Mouse (Mus musculus) forebrain, embryonic 12.5 days (tissue): ENCODE results near the gene Ppp1r35. TPM values are rescaled to one million over a fixed set of nuclear protein-coding genes. Genes with fewer than 3 reads are reported as not detected.
"Not testable (repeated sequence)": the region's sequence is repeated elsewhere in the genome, so short reads cannot be mapped to it uniquely, and the experiment has no call there.

Source experiments
- ATAC-seq: fragments of 200-750 bp; cut with Nextera tagmentation; 2 replicates; pipeline ENCODE4 v1.8.0; 2017; ENCODE audit warnings: moderate TSS enrichment; ENCODE audit not compliant: low FRiP score
- H3K27ac ChIP-seq: fragments of 300-500 bp; sonication (generic); 2 replicates; pipeline ENCODE4 v1.5.1; 2016; ENCODE audit warnings: mild to moderate bottlenecking
- H3K27me3 ChIP-seq: fragments of 300-500 bp; sonication (generic); 2 replicates; pipeline ENCODE4 v1.6.1; 2016; ENCODE audit warnings: mild to moderate bottlenecking
- H3K36me3 ChIP-seq: fragments of 300-500 bp; sonication (generic); replicated peaks from 2 replicates; pipeline ENCODE4 v1.6.1; 2016; ENCODE audit warnings: mild to moderate bottlenecking
- H3K4me1 ChIP-seq: fragments of 300-500 bp; sonication (generic); 2 replicates; pipeline ENCODE4 v1.6.1; 2016
- H3K4me2 ChIP-seq: fragments of 300-500 bp; sonication (generic); 2 replicates; pipeline ENCODE4 v1.6.1; 2016; ENCODE audit warnings: mild to moderate bottlenecking, moderate library complexity
- H3K4me3 ChIP-seq: fragments of 300-500 bp; sonication (generic); replicated peaks from 2 replicates; pipeline ENCODE4 v1.5.1; 2016; ENCODE audit warnings: mild to moderate bottlenecking
- H3K9ac ChIP-seq: fragments of 300-500 bp; sonication (generic); 2 replicates; pipeline ENCODE4 v1.6.1; 2016; ENCODE audit warnings: mild to moderate bottlenecking
- H3K9me3 ChIP-seq: fragments of 300-500 bp; sonication (generic); 2 replicates; pipeline ENCODE4 v1.6.1; 2016
- WGBS: fragments of 180-500 bp; shearing (Covaris S2); methylation state at CpG from one replicate; pipeline ENCODE4 v1.1.7; 2016; 5-methylcytosine and 5-hydroxymethylcytosine counted together
- polyA plus RNA-seq: library from polyadenylated mRNA; unstranded; fragments of >200 nt; fragmentation: Nextera tagmentation; extraction: Ambion mirVana; gene quantifications from 2 replicates; pipeline ENCODE4 v1.2.1, GENCODE M21; 2016

The Ppp1r35 gene
- polyA plus RNA-seq, 1 experiment from 2014 or later = 60.1 TPM

DNA sequence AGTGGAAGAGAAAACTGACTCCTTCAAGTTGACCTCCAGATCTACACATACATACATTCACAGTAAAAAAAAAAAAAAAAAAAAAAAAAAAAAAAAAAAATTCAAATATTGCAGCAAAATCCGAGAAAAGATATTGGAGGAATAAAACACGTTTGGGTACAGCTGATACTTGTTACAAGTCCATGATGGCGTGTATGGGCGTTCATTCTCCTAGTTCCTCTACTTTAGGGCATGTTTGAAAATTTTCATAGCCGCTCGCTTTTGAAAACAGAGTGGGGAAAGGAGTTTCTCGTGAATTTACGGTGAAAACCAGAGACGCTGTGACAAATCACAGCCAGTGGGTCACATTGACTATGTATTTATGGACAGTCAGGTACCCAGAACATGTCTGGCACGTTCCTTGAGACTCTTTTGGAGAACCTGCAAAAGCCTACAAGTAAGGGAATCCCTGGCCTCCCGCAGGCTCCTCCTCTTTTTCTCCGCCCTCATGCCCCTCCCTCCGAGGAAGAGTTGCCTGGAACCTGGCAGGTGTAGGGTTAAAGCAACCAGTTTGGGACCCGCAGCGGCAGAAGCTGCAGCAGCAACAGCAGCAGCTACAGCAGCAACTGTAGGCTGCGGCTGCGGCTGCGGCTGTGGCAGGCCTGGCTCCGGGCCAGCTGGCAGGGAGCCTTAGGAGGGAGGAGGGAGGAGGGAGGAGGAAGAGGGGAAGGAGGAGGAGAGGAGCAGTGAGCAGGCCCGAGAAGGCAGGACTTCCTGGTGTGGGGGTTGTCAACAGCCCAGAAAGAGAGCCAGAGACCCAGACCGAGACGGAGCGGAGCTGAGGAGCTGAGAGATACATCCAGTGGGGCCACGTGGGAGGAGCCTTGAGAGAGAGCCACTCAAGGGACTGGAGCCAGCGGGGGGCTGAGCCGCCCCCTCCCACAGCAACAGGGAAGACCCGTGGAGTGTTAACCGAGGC is 33.2 kb upstream of the Ppp1r35 start, which contains the start of gene Tsc22d4:
Gene Tsc22d4 (plus strand): TSS at position 517 of the 958 bp plus-strand sequence.
- Histone ChIP-seq H3K4me3 (peak within 1 kb of the TSS; percentile 48), H3K9me3 (no peaks in the 10 kb centered on the region), H3K4me2 (peak within 1 kb of the TSS; percentile 100), H3K36me3 (peaks cover 6% of the 10 kb centered on the region; the same call in 1 of the 2 replicates), H3K27ac (peak within 1 kb of the TSS; percentile 94), H3K9ac (peak within 1 kb of the TSS; percentile 92), H3K27me3 (no peaks in the 10 kb centered on the region), H3K4me1 (peaks cover 45% of the 10 kb centered on the region)
- WGBS = 3% methylated on average over 28 of the region's 28 CpGs
- peak; percentile 85 for ATAC-seq

DNA sequence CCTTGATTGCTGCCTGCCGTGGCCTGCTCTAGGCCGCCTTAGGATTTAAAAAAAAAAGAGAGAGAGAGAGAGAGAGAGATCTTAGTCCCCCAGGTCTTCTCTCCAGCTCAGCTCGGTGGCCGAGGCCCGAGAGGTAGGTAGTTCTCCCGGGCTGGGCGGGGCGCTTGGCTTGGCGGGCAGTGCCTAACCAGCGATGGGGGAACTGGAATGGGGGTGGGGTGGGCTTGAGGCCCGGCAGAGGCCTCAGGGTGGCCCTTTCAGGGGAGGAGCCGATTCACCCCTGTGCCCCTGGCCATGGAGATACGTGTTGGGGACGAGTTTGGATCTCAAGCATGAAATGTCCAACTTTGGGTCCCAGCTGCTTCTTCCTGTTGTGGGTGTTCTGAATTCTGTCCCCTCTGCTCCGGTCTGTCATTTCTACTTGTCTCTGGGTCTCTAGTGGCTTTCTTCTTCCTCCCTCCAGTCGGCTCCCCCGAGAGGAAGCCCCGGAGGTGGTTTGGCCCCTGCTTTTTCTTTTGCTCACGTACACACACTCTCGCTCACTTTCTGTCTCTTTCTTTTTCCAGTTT is 32.3 kb upstream of the Ppp1r35 start:
- Histone ChIP-seq H3K36me3 (peaks cover 12% of the 10 kb centered on the region), H3K4me1 (peaks cover 43% of the 10 kb centered on the region), H3K9me3 (no peaks in the 10 kb centered on the region), H3K4me2 (peak overlapping the region; percentile 100), H3K9ac (peak overlapping the region; percentile 92), H3K27ac (peak overlapping the region; percentile 94), H3K27me3 (no peaks in the 10 kb centered on the region), H3K4me3 (peak overlapping the region; percentile 48)
- peak; percentile 34 for ATAC-seq
- WGBS = 0% methylated on average over 20 of the region's 20 CpGs

- H3K27ac ChIP-seq = peak overlapping the region; percentile 94
Observed at GRCm38 (mm10) chr5:137746851-137747325, 31.8 kb upstream of the Ppp1r35 start.

GRCm38 (mm10) chr5:137747326-137747961 is 31.2 kb upstream of the Ppp1r35 start:
- Histone ChIP-seq H3K4me2 (peak overlapping the region; percentile 100), H3K27ac (peak overlapping the region; percentile 94), H3K9ac (peak overlapping the region; percentile 92), H3K9me3 (no peaks in the 10 kb centered on the region), H3K27me3 (no peaks in the 10 kb centered on the region), H3K4me3 (peak overlapping the region; percentile 48), H3K36me3 (peaks cover 23% of the 10 kb centered on the region), H3K4me1 (peaks cover 35% of the 10 kb centered on the region)
- no peak for ATAC-seq
- WGBS = 9% methylated on average over 26 of the region's 26 CpGs

More at GRCm38 (mm10) chr5:137746851-137747325, 31.8 kb upstream of the Ppp1r35 start:
- Histone ChIP-seq H3K27me3 (no peaks in the 10 kb centered on the region), H3K4me1 (peaks cover 37% of the 10 kb centered on the region), H3K4me2 (peak overlapping the region; percentile 100), H3K9me3 (no peaks in the 10 kb centered on the region), H3K36me3 (peaks cover 18% of the 10 kb centered on the region), H3K4me3 (peak overlapping the region; percentile 48), H3K9ac (peak overlapping the region; percentile 92)
- under 1% methylated on average over 16 of the region's 16 CpGs for WGBS
- ATAC-seq = no peak

DNA sequence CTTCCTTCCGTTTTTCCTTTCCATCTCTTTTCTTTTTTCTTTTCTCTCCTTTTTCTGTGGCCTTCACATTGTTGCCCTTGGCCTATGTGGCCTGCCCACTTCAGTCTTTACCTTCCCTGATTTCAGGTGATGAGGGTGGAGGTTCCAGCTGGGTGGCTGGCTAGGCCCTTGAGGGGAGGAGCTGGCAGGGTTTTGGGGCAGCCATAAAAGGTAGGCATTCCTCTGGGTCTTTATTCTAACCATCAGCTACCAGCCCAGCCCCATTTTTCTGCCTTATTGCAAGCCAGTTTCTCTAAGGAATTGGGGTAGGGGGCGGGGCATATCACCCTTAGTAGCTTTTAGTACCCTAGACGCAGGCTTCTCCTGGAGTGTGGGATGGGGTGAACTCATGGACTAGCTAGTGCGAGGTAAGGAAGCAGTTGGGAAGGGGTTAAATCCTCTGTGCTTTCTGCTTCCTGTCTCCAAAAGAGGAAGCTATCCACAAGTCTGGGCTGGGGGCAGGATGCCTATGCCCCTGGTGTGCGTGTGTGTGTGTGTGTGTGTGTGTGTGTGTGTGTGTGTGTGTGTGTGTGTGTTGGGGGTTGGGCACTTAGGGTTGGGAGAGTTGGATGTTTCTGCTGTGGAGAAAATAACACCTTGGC is 30.4 kb upstream of the Ppp1r35 start:
- H3K9me3 ChIP-seq = no peaks in the 10 kb centered on the region
- H3K9ac ChIP-seq = peak overlapping the region; percentile 92
- H3K4me3 ChIP-seq = peak overlapping the region; percentile 48
- WGBS = 48% methylated on average over 5 of the region's 5 CpGs
- peaks cover 35% of the 10 kb centered on the region for H3K4me1 ChIP-seq
- H3K36me3 ChIP-seq = peaks cover 29% of the 10 kb centered on the region
- H3K4me2 ChIP-seq = peak overlapping the region; percentile 100
- H3K27me3 ChIP-seq = no peaks in the 10 kb centered on the region
- H3K27ac ChIP-seq = peak overlapping the region; percentile 19; the same call in 1 of the 2 replicates
- no peak for ATAC-seq

- Histone ChIP-seq H3K9ac (no peak overlapping the region), H3K4me1 (peaks cover 35% of the 10 kb centered on the region), H3K4me2 (peak overlapping the region; percentile 100; the same call in 1 of the 2 replicates), H3K27me3 (no peaks in the 10 kb centered on the region), H3K36me3 (peaks cover 40% of the 10 kb centered on the region), H3K4me3 (no peak overlapping the region), H3K9me3 (no peaks in the 10 kb centered on the region), H3K27ac (no peak overlapping the region)
- 88% methylated on average over 6 of the region's 6 CpGs for WGBS
- no peak for ATAC-seq
Observed at GRCm38 (mm10) chr5:137749196-137749836, 29.3 kb upstream of the Ppp1r35 start.

- not testable (repeated sequence) for H3K9ac ChIP-seq, H3K27me3 ChIP-seq, H3K9me3 ChIP-seq, H3K4me2 ChIP-seq, H3K27ac ChIP-seq, H3K4me3 ChIP-seq, ATAC-seq
- peaks cover 35% of the 10 kb centered on the region for H3K4me1 ChIP-seq
- peaks cover 43% of the 10 kb centered on the region for H3K36me3 ChIP-seq
- 95% methylated on average over 7 of the region's 8 CpGs for WGBS
Observed at GRCm38 (mm10) chr5:137750212-137750611, 28.4 kb upstream of the Ppp1r35 start.

DNA sequence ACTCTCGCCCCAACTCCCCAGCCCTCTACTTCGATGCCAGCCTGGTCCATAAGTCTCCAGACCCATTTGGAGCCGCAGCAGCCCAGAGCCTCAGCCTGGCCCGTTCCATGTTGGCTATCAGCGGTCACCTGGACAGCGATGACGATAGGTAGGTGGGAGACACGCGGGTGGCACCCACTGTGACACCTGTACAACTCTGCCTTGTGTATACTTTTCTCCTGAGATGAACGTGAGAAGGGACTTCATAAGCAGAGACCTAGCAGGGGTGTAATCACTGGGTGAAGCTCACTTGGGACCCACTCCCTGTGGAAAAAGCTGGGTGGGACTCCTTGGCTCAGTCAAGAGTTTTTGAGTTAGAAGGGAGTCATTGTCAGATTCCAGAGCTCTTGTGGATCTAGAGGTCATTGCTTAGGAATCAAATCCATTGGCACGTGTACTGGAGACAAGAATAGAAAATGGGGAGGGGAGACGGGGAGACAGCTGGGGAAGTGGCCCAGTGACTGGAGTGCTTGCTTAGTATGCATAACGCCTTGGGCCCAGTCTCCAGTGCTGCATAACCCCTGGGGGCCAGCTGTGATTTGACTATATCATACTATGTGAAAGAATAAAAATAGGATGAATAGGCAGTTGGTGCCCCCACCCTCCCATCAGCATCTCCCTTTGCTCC is 27.3 kb upstream of the Ppp1r35 start:
- H3K27me3 ChIP-seq = no peaks in the 10 kb centered on the region
- 92% methylated on average over 13 of the region's 13 CpGs for WGBS
- H3K4me3 ChIP-seq = no peak overlapping the region
- no peak for ATAC-seq
- peaks cover 30% of the 10 kb centered on the region for H3K4me1 ChIP-seq
- peaks cover 55% of the 10 kb centered on the region for H3K36me3 ChIP-seq
- H3K9me3 ChIP-seq = no peaks in the 10 kb centered on the region
- no peak overlapping the region for H3K4me2 ChIP-seq
- H3K9ac ChIP-seq = no peak overlapping the region
- H3K27ac ChIP-seq = no peak overlapping the region

- Histone ChIP-seq H3K4me1 (peaks cover 27% of the 10 kb centered on the region), H3K9me3 (no peaks in the 10 kb centered on the region), H3K27me3 (no peaks in the 10 kb centered on the region), H3K4me3 (no peak overlapping the region), H3K27ac (no peak overlapping the region), H3K36me3 (peaks cover 60% of the 10 kb centered on the region), H3K9ac (no peak overlapping the region), H3K4me2 (no peak overlapping the region)
- ATAC-seq = no peak
- WGBS = 90% methylated on average over 6 of the region's 6 CpGs
Observed at GRCm38 (mm10) chr5:137751988-137752387, 26.7 kb upstream of the Ppp1r35 start.

GRCm38 (mm10) chr5:137753111-137753832 is 25.4 kb upstream of the Ppp1r35 start:
- Histone ChIP-seq H3K9me3 (no peaks in the 10 kb centered on the region), H3K27me3 (no peaks in the 10 kb centered on the region), H3K27ac (no peak overlapping the region), H3K4me2 (no peak overlapping the region), H3K9ac (no peak overlapping the region), H3K4me3 (no peak overlapping the region), H3K36me3 (peaks cover 61% of the 10 kb centered on the region), H3K4me1 (peaks cover 18% of the 10 kb centered on the region)
- ATAC-seq = no peak
- 85% methylated on average over 13 of the region's 13 CpGs for WGBS
